In the genomic region with DNA sequence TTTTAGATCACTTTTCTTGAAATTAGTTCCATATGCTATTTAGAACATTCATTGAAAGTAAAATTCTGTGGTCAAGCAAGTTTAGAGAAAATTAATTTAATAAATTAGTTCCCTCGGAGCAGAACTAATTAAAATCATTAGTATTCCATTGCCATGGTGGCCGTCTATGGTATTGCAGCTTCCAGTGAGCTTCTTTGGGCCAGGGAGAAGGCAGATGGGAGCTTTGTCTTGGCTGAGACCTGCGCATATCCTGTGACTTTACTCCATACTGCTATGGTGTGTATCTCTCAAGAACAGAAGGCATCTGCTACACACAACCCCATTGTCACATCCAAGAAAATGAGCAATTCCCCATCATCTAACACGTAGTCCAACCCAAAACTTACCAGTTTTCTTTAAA, we compare ENCODE assay signal across 18 mouse cellular contexts.
A peak's percentile ranks its signal among the peaks of the same experiment; 100 is the strongest.
DNase-seq lines count a peak whose midpoint lies in the region; ATAC-seq and TF ChIP-seq lines count a peak whose summit lies in the region.
"Had no signal": no experiment of that assay in that cellular context is flagged by ENCODE, and none has a peak within 500 bp of the region (broad histone marks: within the 10 kb centered on the region; RNA-seq: fewer than 3 reads in every experiment).

No protein-coding gene starts in this region.

- no peak overlapping the region for H3K9ac ChIP-seq in hindbrain, embryonic 11.5 days (ENCODE audit: low read depth, low read length)
- no peak overlapping the region for H3K9ac ChIP-seq in hindbrain, embryonic 12.5 days
- no peak overlapping the region for H3K9ac ChIP-seq in lung, embryonic 14.5 days
- no peak overlapping the region for H3K9ac ChIP-seq in liver, postnatal 0 days (replicated peaks)
- H3K9ac ChIP-seq: heart, embryonic 15.5 days; hindbrain, embryonic 14.5 days; limb, embryonic 13.5 days had no signal

- peaks cover 9% of the 10 kb centered on the region for H3K4me1 ChIP-seq in hindbrain, embryonic 11.5 days (replicated peaks; ENCODE audit: control insufficient read depth, insufficient read depth, low read length)
- peaks cover 19% of the 10 kb centered on the region for H3K4me1 ChIP-seq in hindbrain, embryonic 12.5 days
- H3K4me1 ChIP-seq in lung, embryonic 14.5 days (ENCODE audit: insufficient read depth) = peaks cover 8% of the 10 kb centered on the region
- H3K4me1 ChIP-seq in liver, postnatal 0 days (ENCODE audit: insufficient read depth) = no peaks in the 10 kb centered on the region
- H3K4me1 ChIP-seq: megakaryocyte, embryonic 14.5 days had no signal

- no peak overlapping the region for H3K4me3 ChIP-seq in hindbrain, embryonic 11.5 days (ENCODE audit: low read depth, low read length)
- H3K4me3 ChIP-seq in hindbrain, embryonic 12.5 days = no peak overlapping the region
- no peak overlapping the region for H3K4me3 ChIP-seq in lung, embryonic 14.5 days (ENCODE audit: low read depth, low read length)
- no peak overlapping the region for H3K4me3 ChIP-seq in liver, postnatal 0 days (ENCODE audit: low read depth, low read length)
- H3K4me3 ChIP-seq: erythroblast, embryonic 14.5 days; heart, embryonic 15.5 days; limb, embryonic 13.5 days; megakaryocyte, embryonic 14.5 days had no signal

- no peak for TF ChIP-seq EP300 in liver, postnatal 0 days (IDR thresholded peaks at IDR 0.05; ENCODE audit: low read depth)

- WGBS in hindbrain, embryonic 11.5 days = 60% methylated on average over 4 of the region's 4 CpGs
- 49% methylated on average over 4 of the region's 4 CpGs for WGBS in hindbrain, embryonic 12.5 days
- 77% methylated on average over 4 of the region's 4 CpGs for WGBS in lung, embryonic 14.5 days
- WGBS in liver, postnatal 0 days (ENCODE audit: insufficient replicate concordance) = 85% methylated on average over 4 of the region's 4 CpGs

- no peaks in the 10 kb centered on the region for H3K9me3 ChIP-seq in hindbrain, embryonic 11.5 days (ENCODE audit: control insufficient read depth, low read length)
- H3K9me3 ChIP-seq in hindbrain, embryonic 12.5 days (replicated peaks) = no peaks in the 10 kb centered on the region
- H3K9me3 ChIP-seq in lung, embryonic 14.5 days (ENCODE audit: low read depth, low read length) = no peaks in the 10 kb centered on the region
- H3K9me3 ChIP-seq in liver, postnatal 0 days (ENCODE audit: low read length) = no peaks in the 10 kb centered on the region
- H3K9me3 ChIP-seq: heart, embryonic 15.5 days; limb, embryonic 13.5 days; megakaryocyte, embryonic 14.5 days had no signal

- CTCF ChIA-PET in Patski (lab: Charles Lee) = interaction anchor here (1.0 to 1.4 kb wide), 2 partner anchors 10 to 27 kb away, joined by 3 to 4 read pairs; no protein-coding TSS in a partner anchor

- H3K4me2 ChIP-seq in hindbrain, embryonic 11.5 days (replicated peaks; ENCODE audit: low read depth, low read length) = no peak overlapping the region
- no peak overlapping the region for H3K4me2 ChIP-seq in hindbrain, embryonic 12.5 days (replicated peaks)
- no peak overlapping the region for H3K4me2 ChIP-seq in lung, embryonic 14.5 days
- no peak overlapping the region for H3K4me2 ChIP-seq in liver, postnatal 0 days (ENCODE audit: low read depth, low read length)
- H3K4me2 ChIP-seq: heart, embryonic 15.5 days; hindbrain, embryonic 14.5 days; limb, embryonic 13.5 days had no signal

- no peak for DNase-seq in hindbrain, embryonic 11.5 days (ENCODE audit: low spot score)
- no peak for DNase-seq in lung, embryonic 14.5 days
- DNase-seq in lung, postnatal 25 days (ENCODE audit: low spot score) = no peak
- no peak for DNase-seq in Patski (ENCODE audit: low read depth, low spot score)
- no peak for DNase-seq in liver, postnatal 0 days
- DNase-seq in embryo, embryonic 10 days (ENCODE audit: low spot score) = no peak
- DNase-seq: cerebellum, adult 18-20 months; heart, adult 11 months; kidney, adult 18-20 months; right cerebral cortex, postnatal 14 days; thymus, postnatal 36 days had no signal

- in situ Hi-C loops in Patski (cut with MboI; ENCODE audit: low pct_unique_long_range_greater_than_20kb) = no loop called here

- POLR2A ChIA-PET in Patski (lab: Charles Lee) = no interaction called here

- TF ChIP-seq CTCF in lung, embryonic 14.5 days (IDR thresholded peaks at IDR 0.05; ENCODE audit: low read depth) = peak; percentile 47
- peak; percentile 35 for TF ChIP-seq CTCF in Patski (IDR thresholded peaks at IDR 0.05)
- peak; percentile 27 for TF ChIP-seq CTCF in liver, postnatal 0 days (IDR thresholded peaks at IDR 0.05; ENCODE audit: low read depth)

- H3K27me3 ChIP-seq in hindbrain, embryonic 11.5 days (ENCODE audit: control insufficient read depth, insufficient read depth, low read length) = no peaks in the 10 kb centered on the region
- no peaks in the 10 kb centered on the region for H3K27me3 ChIP-seq in hindbrain, embryonic 12.5 days
- no peaks in the 10 kb centered on the region for H3K27me3 ChIP-seq in lung, embryonic 14.5 days (ENCODE audit: insufficient read depth, low read length)
- no peaks in the 10 kb centered on the region for H3K27me3 ChIP-seq in Patski
- H3K27me3 ChIP-seq in liver, postnatal 0 days (ENCODE audit: insufficient read depth, low read length) = no peaks in the 10 kb centered on the region
- H3K27me3 ChIP-seq: heart, embryonic 15.5 days; limb, embryonic 13.5 days; megakaryocyte, embryonic 14.5 days had no signal

- peak; percentile 50; the same call in 1 of the 2 replicates for ATAC-seq in hindbrain, embryonic 11.5 days (ENCODE audit: low FRiP score)
- no peak for ATAC-seq in hindbrain, embryonic 12.5 days (ENCODE audit: low FRiP score)
- no peak for ATAC-seq in lung, embryonic 14.5 days (ENCODE audit: insufficient read depth)
- ATAC-seq in Patski = no peak
- ATAC-seq in liver, postnatal 0 days = no peak
- ATAC-seq: CD4-positive, CD25-positive, alpha-beta regulatory T cell, adult 4 months had no signal

- H3K36me3 ChIP-seq in hindbrain, embryonic 11.5 days (ENCODE audit: control insufficient read depth, insufficient read depth, low read length) = no peaks in the 10 kb centered on the region
- no peaks in the 10 kb centered on the region for H3K36me3 ChIP-seq in hindbrain, embryonic 12.5 days
- no peaks in the 10 kb centered on the region; the same call in 1 of the 2 replicates for H3K36me3 ChIP-seq in lung, embryonic 14.5 days (ENCODE audit: insufficient read depth)
- peaks cover 11% of the 10 kb centered on the region; the same call in 1 of the 2 replicates for H3K36me3 ChIP-seq in liver, postnatal 0 days (replicated peaks; ENCODE audit: insufficient read depth, low read length)
- H3K36me3 ChIP-seq: heart, embryonic 15.5 days; limb, embryonic 13.5 days had no signal

- H3K27ac ChIP-seq in hindbrain, embryonic 11.5 days (ENCODE audit: low read depth, low read length) = no peak overlapping the region
- no peak overlapping the region for H3K27ac ChIP-seq in hindbrain, embryonic 12.5 days
- H3K27ac ChIP-seq in lung, embryonic 14.5 days (ENCODE audit: low read depth) = no peak overlapping the region
- no peak overlapping the region for H3K27ac ChIP-seq in liver, postnatal 0 days (ENCODE audit: low read depth)
- H3K27ac ChIP-seq: heart, embryonic 15.5 days; hindbrain, embryonic 14.5 days; limb, embryonic 13.5 days had no signal
